Comparison of ENCODE assay signal across 11 mouse cellular contexts in the genomic region with DNA sequence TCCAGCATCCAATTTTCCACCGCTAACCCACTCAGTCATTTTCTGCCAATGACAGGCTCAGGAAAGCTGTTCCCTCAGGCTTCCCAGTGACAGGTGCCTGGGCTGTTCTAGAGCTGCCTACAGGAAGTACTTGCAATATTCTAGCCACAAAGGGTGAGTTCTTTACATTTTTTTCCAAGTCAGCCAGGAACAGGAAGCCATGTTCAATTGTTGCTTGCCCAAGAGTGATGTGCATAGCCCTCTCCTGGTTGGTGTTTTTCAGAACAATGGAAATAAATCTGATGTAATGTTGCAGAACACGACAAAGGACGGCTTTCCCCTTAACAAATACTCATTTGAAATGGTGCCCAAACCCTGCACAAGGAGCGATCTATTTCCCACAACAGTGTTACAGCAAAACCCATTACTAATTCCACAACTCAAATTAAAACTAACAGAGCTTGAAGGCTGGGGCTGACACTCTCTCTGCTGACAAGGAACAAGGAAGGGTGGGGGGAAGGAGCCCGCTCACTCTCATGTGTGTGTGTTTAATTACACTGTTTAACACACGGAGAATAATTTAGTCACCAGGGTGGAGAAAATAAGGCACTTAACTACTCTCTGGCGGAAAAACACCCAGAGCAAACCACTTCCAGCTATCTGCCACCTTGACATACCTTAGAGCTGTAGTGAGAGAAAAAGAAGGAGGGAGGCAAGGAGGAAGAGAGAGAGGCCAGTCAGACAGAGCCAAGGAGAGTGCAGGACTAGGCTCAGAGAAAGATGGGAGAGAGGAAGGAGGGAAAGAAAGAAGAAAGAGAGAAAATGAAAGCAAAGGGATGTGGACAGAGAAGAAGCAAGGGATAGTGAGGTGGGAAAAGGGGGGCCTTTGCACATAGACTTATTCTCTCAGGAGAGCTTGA. TPM values are rescaled to one million over a fixed set of nuclear protein-coding genes. Genes with fewer than 3 reads are reported as not detected.
DNase-seq lines count a peak whose midpoint lies in the region; ATAC-seq lines count a peak whose summit lies in the region.
"Had no signal": no experiment of that assay in that cellular context is flagged by ENCODE, and none has a peak within 500 bp of the region (broad histone marks: within the 10 kb centered on the region; RNA-seq: fewer than 3 reads in every experiment).

No protein-coding gene starts in this region.

- no peak overlapping the region for H3K4me2 ChIP-seq in forebrain, embryonic 16.5 days (ENCODE audit: low read length)

- peak; percentile 87 for ATAC-seq in forebrain, embryonic 16.5 days

- H3K27ac ChIP-seq in forebrain, embryonic 16.5 days (ENCODE audit: low read length) = no peak overlapping the region

- no peak overlapping the region for H3K9ac ChIP-seq in forebrain, embryonic 16.5 days (replicated peaks; ENCODE audit: low read depth, low read length)

- H3K4me1 ChIP-seq in forebrain, embryonic 16.5 days (replicated peaks; ENCODE audit: control insufficient read depth, insufficient read depth, low read length) = peaks cover 16% of the 10 kb centered on the region

- no peaks in the 10 kb centered on the region for H3K9me3 ChIP-seq in forebrain, embryonic 16.5 days (ENCODE audit: control insufficient read depth, low read length)

- intact Hi-C loops in heart, postnatal 36 days (cut with DNase I) = loop anchor here (5.0 kb wide), 1 partner anchor 317 kb away; no protein-coding TSS in a partner anchor

- no peaks in the 10 kb centered on the region for H3K36me3 ChIP-seq in forebrain, embryonic 16.5 days (ENCODE audit: control insufficient read depth, insufficient read depth)
- H3K36me3 ChIP-seq: G1E had no signal

- no peaks in the 10 kb centered on the region for H3K27me3 ChIP-seq in forebrain, embryonic 16.5 days (replicated peaks; ENCODE audit: control insufficient read depth, insufficient read depth, low read length)

- 16% methylated on average over 7 of the region's 7 CpGs for WGBS in forebrain, embryonic 16.5 days

- no peak overlapping the region for H3K4me3 ChIP-seq in forebrain, embryonic 16.5 days (replicated peaks; ENCODE audit: low read length)

- peak; percentile 18 for DNase-seq in kidney, adult 18-20 months
- no peak for DNase-seq in kidney, postnatal 10 days
- DNase-seq in kidney, postnatal 36 days = peak; percentile 16 to 33
- peak; percentile 8 for DNase-seq in neural tube, embryonic 10.5 days (ENCODE audit: extremely low spot score, low spot score)
- DNase-seq in testis, postnatal 10 days (ENCODE audit: low spot score) = no peak
- DNase-seq in heart, postnatal 36 days = no peak
- no peak for DNase-seq in thymus, postnatal 14 days
- DNase-seq: heart, postnatal 14 days had no signal

RNA-seq across cellular contexts. Expression of a gene that starts 10.2 kb away (rescaled TPM):
- polyA plus RNA-seq in forebrain, embryonic 16.5 days (2015; fragmentation: Nextera tagmentation; extraction: Ambion mirVana) = not detected in 2 replicates
- total RNA-seq in heart, postnatal 36 days (2021) = not detected
- total RNA-seq: G1E; heart, postnatal 14 days had no signal
- polyA plus RNA-seq: G1E; liver, embryonic 16.5 days had no signal

Comparison
In these comparisons a context has a peak if more than half of its experiments do, and no peak if none do; other contexts are left out.
1. DNase-seq: peak in kidney, adult 18-20 months (single experiment), kidney, postnatal 36 days (2 of 2) and neural tube, embryonic 10.5 days (single experiment); none in kidney, postnatal 10 days (single experiment), testis, postnatal 10 days (single experiment), heart, postnatal 36 days (0 of 2) and thymus, postnatal 14 days (single experiment).